Mouse (Mus musculus) cerebellum, adult 11 months (tissue): ENCODE data around the gene Hist1h2ap.
"Not testable (repeated sequence)": the region's sequence is repeated elsewhere in the genome, so short reads cannot be mapped to it uniquely, and the experiment has no call there.

Experiments
- DNase-seq: peaks from one replicate; pipeline ENCODE4 v3.0.0; 2022

Hist1h2ap gene

DNA sequence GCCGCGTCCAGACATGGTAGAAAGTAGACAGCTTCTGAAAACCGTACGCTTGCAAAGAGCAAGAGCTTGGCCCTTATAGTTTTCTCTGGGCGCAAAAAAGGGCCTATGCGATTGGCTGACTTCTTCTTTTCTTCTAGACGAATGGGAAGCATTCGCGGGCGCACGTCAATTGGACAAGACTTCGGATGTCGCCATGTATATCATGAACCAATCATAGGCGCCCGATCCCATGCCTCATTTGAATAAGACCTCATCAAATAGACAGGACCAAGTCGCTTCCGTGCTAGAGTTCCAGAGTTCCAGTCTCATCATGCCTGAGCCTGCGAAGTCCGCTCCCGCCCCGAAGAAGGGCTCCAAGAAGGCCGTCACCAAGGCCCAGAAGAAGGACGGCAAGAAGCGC, at the start of gene Hist1h2ap, which contains the start of gene Hist1h2br:
TSS of gene Hist1h2ap (minus strand) at position 47 of the 400 bp plus-strand sequence.
TSS of gene Hist1h2br (plus strand) at position 283 of the 400 bp plus-strand sequence.
- DNase-seq, result not testable (repeated sequence)

DNA sequence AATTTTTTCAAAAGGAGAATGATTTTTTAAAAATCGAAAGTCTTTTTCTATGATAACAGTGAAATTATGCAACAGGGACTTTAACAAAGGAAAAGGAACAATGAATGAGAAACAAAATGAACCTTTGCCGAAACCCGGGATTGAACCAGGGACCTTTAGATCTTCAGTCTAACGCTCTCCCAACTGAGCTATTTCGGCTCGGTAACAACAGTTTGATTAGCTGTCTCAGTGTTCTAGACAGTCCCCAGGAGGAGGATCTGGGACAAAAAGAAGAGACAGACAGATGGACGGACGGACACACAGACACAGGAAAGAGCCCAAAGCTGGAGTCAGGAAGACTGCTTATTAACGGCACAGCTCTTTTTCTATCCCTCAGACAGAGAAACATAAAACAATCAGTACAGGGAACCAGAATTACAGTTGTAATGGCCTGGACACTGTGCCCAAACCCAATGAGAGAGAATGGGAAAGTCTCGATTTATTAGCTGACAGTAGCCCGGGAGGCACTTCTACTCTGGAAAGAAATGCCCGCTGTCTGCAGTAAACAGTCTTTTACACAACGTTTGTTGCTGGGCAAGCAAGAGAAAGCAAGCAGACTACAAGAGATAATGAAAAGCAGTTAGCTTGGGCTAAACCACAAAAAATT, 49.6 kb upstream of the Hist1h2ap start:
- DNase-seq, result no peak

DNA sequence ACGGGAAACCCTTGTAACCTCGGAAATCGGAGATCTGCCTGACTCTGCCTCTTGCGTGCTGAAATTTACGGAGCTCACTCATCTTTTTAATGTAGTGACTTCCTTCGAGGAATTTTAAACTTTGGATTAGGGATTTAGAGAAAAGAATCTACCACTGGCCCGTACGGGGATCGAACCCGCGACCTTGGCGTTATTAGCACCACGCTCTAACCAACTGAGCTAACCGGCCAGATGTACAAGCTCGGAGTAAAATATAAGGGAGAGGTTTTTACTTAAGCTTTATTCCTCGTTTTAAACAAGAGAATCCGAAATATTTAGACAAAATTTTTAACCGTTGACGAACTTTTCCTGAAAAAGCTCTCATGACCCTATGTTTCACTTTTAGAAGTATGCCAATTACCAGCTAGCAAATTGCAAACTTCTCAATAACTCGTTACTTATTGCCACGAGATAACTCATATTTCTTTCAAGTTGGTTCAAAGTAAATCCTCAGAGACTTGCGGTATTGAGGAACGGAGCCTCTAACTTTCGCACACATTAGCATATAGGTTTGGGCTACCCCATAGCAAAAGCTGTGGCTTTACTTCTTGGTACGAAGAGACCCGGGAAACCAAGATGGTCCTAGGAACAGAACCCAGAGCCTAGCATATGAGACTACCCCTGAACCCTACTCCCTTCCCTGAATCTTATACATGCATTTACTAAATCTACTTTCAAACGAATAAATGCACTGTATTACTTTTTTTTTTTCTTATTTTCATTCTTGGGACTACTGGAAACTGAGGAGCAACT, 48.8 kb upstream of the Hist1h2ap start:
- DNase-seq, result no peak

DNA sequence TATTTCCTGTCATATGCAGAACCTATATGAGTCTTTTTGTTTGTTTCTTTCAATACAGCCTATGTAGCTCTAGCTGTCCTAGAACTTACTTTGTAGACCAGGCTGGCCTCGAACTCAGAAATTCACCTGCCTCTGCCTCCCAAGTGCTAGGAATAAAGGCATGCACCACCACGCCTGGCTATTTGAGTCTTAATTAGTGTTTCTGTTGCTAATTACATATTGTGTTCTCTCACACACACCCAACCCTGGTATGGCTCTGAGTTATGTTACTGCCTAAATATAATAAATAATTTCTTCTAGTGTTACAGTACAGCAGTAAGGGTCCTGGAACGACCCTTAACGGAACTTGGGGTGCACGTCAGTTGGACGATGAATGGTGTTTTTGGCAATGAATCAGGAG, 47.4 kb upstream of the Hist1h2ap start:
- DNase-seq, result no peak

DNA sequence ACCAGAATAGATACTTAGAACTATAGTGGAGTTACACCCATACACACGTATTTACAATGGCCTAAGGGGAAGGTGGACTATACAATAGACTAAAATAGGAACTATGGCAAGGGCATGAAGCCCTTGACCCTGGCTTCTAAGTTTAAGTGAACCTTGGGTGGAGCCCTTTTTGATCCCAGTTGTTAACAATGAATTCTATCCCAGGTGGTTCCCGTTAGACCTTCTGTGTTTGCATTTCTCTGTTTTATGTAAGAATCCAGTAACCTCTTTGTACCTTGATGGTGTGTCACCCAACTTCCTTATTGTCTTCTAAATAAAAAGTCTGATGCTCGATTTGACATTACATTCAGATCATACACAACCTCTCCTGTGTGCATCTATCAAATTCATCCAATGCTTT, 32.2 kb upstream of the Hist1h2ap start:
- DNase-seq, result not testable (repeated sequence)

GRCm38 (mm10) chr13:21861608-21862007, 28.3 kb upstream of the Hist1h2ap start:
- no peak for DNase-seq

DNA sequence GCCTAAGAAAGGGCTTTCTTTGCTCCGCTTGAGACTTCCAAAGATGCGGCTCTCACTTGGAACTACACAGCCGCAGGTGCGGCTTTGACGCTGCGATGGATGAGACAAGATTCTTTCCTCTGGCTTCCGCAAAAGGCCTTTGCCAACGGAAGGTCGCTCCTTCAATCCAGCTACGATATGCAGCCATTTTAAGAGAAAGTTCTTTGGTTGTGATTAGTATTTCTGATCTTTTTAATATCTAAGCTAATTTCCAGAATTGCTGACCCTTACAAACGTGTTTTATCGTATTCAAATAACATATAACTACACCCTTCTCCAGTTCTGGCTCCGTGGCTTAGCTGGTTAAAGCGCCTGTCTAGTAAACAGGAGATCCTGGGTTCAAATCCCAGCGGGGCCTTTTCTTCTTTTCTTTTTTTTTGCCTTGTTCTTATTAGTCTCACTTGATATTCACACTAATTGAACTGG, 22.4 kb upstream of the Hist1h2ap start:
- peak; percentile 62 for DNase-seq

- DNase-seq, result peak; percentile 88
Observed at GRCm38 (mm10) chr13:21855146-21855545, 21.8 kb upstream of the Hist1h2ap start.

- no peak for DNase-seq
Observed at GRCm38 (mm10) chr13:21852215-21852945, 19.1 kb upstream of the Hist1h2ap start.

GRCm38 (mm10) chr13:21850696-21851095, 17.4 kb upstream of the Hist1h2ap start:
- DNase-seq, result not testable (repeated sequence)

DNA sequence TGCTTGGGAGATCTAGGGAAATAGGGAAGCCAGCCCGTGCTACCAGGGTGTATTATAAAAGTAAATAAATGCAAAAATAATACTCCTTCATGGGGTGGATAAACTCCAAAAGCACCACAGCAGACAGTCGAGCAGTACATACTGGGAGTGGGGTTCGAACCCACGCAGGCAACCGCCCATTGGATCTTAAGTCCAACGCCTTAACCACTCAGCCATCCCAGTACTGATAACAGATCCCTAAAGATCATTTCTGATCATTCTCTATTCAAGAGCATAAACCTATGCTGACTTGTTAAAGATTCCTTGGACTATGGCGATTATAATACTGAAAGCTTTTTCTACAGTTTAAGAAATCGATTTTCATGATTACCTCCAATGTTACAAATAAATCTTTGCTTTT, 14.6 kb upstream of the Hist1h2ap start:
- no peak for DNase-seq

DNA sequence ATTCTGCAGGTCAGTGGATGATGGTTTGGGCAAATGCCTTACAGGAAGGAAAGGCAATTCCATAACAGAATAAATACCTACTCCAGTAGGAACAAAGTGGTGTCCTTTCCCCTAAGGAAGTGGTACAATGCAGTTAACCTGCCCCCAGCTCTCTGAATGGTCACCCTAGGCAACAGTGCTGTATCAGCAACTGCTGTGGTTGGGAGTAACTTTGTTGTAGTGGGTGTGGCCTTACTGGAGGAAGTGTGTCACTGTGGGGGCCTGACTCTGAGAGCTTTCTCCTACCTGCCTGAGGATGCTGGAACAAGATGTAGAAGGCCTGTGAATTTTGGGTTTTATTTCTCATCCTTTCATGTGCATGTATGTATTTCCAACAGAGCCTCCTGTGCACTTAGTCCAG, 13.0 kb upstream of the Hist1h2ap start:
- DNase-seq, result not testable (repeated sequence)

- DNase-seq, result not testable (repeated sequence)
Observed at GRCm38 (mm10) chr13:21840508-21840907, 7.2 kb upstream of the Hist1h2ap start.

DNA sequence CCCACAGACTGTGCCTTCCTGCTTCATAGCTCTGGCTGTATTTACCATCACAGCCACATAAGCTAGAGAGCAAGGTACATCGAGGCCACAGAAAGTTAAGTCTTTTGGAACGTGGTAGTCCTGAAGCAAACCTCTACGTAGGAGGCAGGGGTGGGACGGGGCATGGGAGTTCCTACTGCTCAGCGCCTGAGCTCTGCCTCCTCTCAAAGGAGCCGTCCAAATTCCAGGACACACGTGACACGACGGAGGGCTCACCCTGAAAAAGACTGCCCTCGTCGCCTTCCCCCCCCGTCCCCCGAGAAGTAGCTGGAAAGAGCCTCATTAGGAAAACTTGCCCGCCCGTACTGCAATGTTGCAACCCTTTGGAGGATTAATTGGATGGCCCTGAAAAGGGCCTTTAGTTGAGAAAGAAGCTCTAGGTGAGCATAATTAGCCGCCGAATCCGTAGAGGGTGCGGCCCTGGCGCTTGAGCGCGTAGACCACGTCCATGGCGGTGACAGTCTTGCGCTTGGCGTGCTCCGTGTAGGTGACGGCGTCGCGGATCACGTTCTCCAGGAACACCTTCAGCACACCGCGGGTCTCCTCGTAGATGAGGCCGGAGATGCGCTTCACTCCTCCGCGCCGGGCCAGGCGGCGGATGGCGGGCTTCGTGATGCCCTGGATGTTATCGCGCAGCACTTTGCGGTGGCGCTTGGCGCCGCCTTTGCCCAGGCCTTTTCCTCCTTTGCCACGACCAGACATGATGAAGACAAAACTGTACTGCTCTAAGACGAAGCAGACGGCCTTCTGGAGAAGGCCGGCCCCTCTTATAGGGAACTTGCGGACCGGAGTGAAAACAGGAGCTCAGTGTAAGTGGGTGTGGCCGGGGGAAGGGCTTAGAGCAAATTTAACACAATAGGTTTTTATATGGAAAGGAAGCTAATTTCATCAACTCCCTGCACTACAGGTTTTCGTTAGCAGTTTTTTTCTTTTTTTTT, 1.6 kb downstream of the Hist1h2ap start, which contains the start of gene Hist1h4n:
TSS of gene Hist1h4n (minus strand) at position 779 of the 977 bp plus-strand sequence.
- not testable (repeated sequence) for DNase-seq

DNA sequence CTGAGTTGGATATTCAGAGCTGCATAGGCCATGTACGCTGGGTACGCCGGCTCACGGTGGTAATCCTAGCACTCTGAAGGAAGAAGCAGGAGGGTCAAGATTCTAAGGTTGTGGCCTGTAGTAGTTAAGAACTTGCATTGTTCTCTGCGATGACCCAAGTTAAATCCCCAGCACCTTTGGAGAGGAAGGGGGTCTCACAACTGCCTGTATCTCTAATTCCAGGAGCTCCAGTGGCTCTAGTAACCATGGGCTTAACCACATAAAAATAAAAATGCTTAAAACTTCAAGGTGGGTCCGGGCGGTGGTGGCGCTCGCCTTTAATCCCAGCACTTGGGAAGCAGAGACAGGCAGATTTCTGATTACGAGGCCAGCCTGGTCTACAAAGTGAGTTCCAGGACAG, 3.0 kb downstream of the Hist1h2ap start:
- DNase-seq, result no peak

- no peak for DNase-seq
Observed at GRCm38 (mm10) chr13:21828511-21828910, 4.8 kb downstream of the Hist1h2ap start.

DNA sequence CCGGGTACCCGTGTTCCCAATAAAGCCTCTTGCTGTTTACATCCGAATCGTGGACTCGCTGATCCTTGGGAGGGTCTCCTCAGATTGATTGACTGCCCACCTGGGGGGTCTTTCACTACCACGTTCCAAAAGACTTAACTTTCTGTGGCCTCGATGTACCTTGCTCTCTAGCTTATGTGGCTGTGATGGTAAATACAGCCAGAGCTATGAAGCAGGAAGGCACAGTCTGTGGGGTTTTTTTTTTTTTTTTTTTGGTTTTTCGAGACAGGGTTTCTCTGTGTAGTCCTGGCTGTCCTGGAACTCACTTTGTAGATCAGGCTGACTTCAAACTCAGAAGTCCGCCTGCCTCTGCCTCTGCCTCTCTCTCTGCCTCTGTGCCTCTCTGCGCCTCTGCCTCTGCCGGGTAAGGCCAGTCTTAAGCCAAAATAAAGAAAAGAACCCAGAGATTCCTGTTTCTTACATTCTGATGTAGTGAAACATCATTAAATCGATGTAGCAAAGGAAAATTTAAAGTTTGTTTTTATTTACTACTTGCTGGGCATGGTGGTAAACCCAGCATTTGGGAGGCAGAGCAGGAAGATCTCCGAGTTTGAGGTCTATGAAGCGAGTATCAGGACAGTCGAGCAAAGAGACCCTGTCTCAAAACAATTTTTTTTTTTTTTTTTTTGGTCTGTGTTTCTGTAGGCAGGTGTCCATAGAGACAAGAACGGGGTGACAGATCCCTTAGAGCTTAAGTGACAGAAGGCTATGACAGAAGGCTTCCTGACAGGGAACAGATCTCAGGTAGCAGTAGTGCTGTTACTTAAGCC, 13.0 kb downstream of the Hist1h2ap start:
- DNase-seq, result not testable (repeated sequence)

- DNase-seq, result not testable (repeated sequence)
Observed at GRCm38 (mm10) chr13:21812092-21812491, 21.2 kb downstream of the Hist1h2ap start.

GRCm38 (mm10) chr13:21811539-21811938, 21.8 kb downstream of the Hist1h2ap start, which contains the start of gene Hist1h4m:
Gene Hist1h4m (plus strand): TSS chr13:21811746.
- DNase-seq, result not testable (repeated sequence)

DNA sequence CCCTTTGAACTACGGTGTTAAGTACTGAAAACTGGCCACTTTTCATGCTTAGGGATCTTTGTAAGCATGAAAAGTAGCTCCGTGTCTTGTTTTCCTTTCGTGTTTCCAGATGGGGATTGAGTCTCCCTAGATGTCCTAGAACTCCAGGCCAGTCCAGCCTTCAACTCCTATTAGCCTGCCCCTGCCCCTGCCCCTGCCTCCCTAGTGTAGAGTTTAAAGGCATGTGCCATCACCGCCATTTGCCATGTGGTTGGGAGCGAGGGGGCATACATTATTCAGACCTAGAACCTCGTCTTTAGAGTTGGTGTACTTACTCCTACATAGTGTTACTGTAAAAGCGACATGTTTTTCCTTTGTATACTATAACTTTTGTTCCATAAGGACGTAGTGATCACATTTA, 22.2 kb downstream of the Hist1h2ap start:
- not testable (repeated sequence) for DNase-seq

- DNase-seq, result not testable (repeated sequence)
Observed at GRCm38 (mm10) chr13:21810073-21810472, 23.2 kb downstream of the Hist1h2ap start, which contains the start of the genes Hist1h2bq and Hist1h2ao. Gene Hist1h2bq (minus strand): TSS chr13:21810197. Gene Hist1h2ao (plus strand): TSS chr13:21810465.
